ENCODE assay signal across 14 mouse cellular contexts in the genomic region with DNA sequence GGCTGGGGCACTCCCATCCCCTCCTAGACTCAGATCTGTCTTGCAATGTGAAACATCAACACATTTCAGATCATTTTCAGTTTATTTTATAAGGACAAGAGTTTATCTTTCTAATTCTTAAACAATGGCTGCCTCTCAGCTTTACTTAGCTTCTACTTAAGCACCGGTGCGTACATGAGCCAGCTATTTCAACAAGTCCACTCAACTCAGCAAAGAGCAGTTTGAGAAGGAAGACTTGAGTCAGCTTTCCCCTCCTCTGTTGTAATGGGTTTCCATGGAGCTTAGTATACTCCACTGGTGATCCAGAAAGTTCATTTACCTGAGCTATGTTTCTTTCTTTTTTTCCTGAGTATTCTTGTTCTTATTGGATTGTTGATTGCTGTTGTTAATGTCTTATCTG.
"Had no signal": no experiment of that assay in that cellular context is flagged by ENCODE, and none has a peak within 500 bp of the region (broad histone marks: within the 10 kb centered on the region; RNA-seq: fewer than 3 reads in every experiment).

No protein-coding gene starts in this region.

- H3K4me2 ChIP-seq: liver, embryonic 12.5 days; midbrain, embryonic 11.5 days; midbrain, embryonic 13.5 days; midbrain, embryonic 15.5 days; neural tube, embryonic 12.5 days; stomach, embryonic 15.5 days had no signal

- H3K27me3 ChIP-seq: liver, embryonic 12.5 days; megakaryocyte, embryonic 14.5 days; midbrain, embryonic 15.5 days; neural tube, embryonic 12.5 days; stomach, embryonic 15.5 days had no signal

- DNase-seq: right cerebral cortex, postnatal 14 days; thymus, adult 2 months; thymus, postnatal 25 days; thymus, postnatal 4 days had no signal

- H3K4me1 ChIP-seq: liver, embryonic 12.5 days; stomach, embryonic 15.5 days had no signal

- H3K9me3 ChIP-seq: liver, embryonic 12.5 days; megakaryocyte, embryonic 14.5 days; midbrain, embryonic 13.5 days; midbrain, embryonic 15.5 days; neural tube, embryonic 12.5 days; stomach, embryonic 15.5 days had no signal

- H3K4me3 ChIP-seq: liver, embryonic 12.5 days; megakaryocyte, embryonic 14.5 days; midbrain, embryonic 13.5 days; midbrain, embryonic 15.5 days; neural tube, embryonic 12.5 days; stomach, embryonic 15.5 days had no signal

- H3K36me3 ChIP-seq: liver, embryonic 12.5 days; midbrain, embryonic 13.5 days; midbrain, embryonic 15.5 days; neural tube, embryonic 12.5 days; stomach, embryonic 15.5 days had no signal

- H3K27ac ChIP-seq: liver, embryonic 12.5 days; liver, embryonic 14.5 days; macrophage; midbrain, embryonic 13.5 days; midbrain, embryonic 15.5 days; neural tube, embryonic 12.5 days; stomach, embryonic 15.5 days; stomach, postnatal 0 days had no signal

- ATAC-seq: liver, embryonic 12.5 days; midbrain, embryonic 13.5 days; midbrain, embryonic 15.5 days had no signal

- H3K9ac ChIP-seq: liver, embryonic 12.5 days; liver, embryonic 14.5 days; midbrain, embryonic 13.5 days; midbrain, embryonic 15.5 days; neural tube, embryonic 12.5 days; stomach, embryonic 15.5 days had no signal
